Mouse (Mus musculus): ENCODE data around the gene Ubb. TPM values are rescaled to one million over a fixed set of nuclear protein-coding genes. Genes with fewer than 3 reads are reported as not detected.
A peak's percentile ranks its signal among the peaks of the same experiment; 100 is the strongest.

Gene Ubb
- polyA plus RNA-seq, 1 experiment: 2,384 TPM

- TF ChIP-seq POLR2A (IDR thresholded peaks at IDR 0.05; ENCODE audit: control insufficient read depth, extremely low read depth, insufficient read depth, low read length, poor library complexity): no peak
- no peak for TF ChIP-seq CTCF (IDR thresholded peaks at IDR 0.05; ENCODE audit: borderline replicate concordance, control insufficient read depth, extremely low read depth, insufficient read depth, low read length, poor library complexity)
- 97% methylated on average over 10 of the region's 10 CpGs for WGBS
Observed at GRCm38 (mm10) chr11:62589391-62589790, 38.4 kb downstream of the Ubb start.

GRCm38 (mm10) chr11:62591026-62591425, 40.1 kb downstream of the Ubb start:
- H3K4me1 ChIP-seq (replicated peaks; ENCODE audit: control insufficient read depth, insufficient read depth, low read length): no peaks in the 10 kb centered on the region
- H3K36me3 ChIP-seq (ENCODE audit: control insufficient read depth, insufficient read depth, low read length): peaks cover 68% of the 10 kb centered on the region
- TF ChIP-seq CTCF (IDR thresholded peaks at IDR 0.05; ENCODE audit: borderline replicate concordance, control insufficient read depth, extremely low read depth, insufficient read depth, low read length, poor library complexity) (no peak), POLR2A (IDR thresholded peaks at IDR 0.05; ENCODE audit: control insufficient read depth, extremely low read depth, insufficient read depth, low read length, poor library complexity) (no peak)
- H3K27ac ChIP-seq (ENCODE audit: control insufficient read depth, insufficient read depth, low read length): no peak overlapping the region
- H3K27me3 ChIP-seq (ENCODE audit: control insufficient read depth, insufficient read depth, low read length): no peaks in the 10 kb centered on the region
- WGBS: 99% methylated on average over 2 of the region's 2 CpGs
- H3K4me3 ChIP-seq (ENCODE audit: control insufficient read depth, insufficient read depth, low read length): no peak overlapping the region
- DNase-seq: no peak

More at GRCm38 (mm10) chr11:62589391-62589790, 38.4 kb downstream of the Ubb start:
- H3K4me3 ChIP-seq (ENCODE audit: control insufficient read depth, insufficient read depth, low read length): no peak overlapping the region
- no peaks in the 10 kb centered on the region for H3K27me3 ChIP-seq (ENCODE audit: control insufficient read depth, insufficient read depth, low read length)
- DNase-seq: no peak
- peaks cover 78% of the 10 kb centered on the region for H3K36me3 ChIP-seq (ENCODE audit: control insufficient read depth, insufficient read depth, low read length)
- H3K27ac ChIP-seq (ENCODE audit: control insufficient read depth, insufficient read depth, low read length): no peak overlapping the region
- no peaks in the 10 kb centered on the region for H3K4me1 ChIP-seq (replicated peaks; ENCODE audit: control insufficient read depth, insufficient read depth, low read length)

GRCm38 (mm10) chr11:62591904-62592575, 41.1 kb downstream of the Ubb start:
- DNase-seq: no peak
- 93% methylated on average over 8 of the region's 8 CpGs for WGBS
- Histone ChIP-seq H3K4me1 (replicated peaks; ENCODE audit: control insufficient read depth, insufficient read depth, low read length) (no peaks in the 10 kb centered on the region), H3K36me3 (ENCODE audit: control insufficient read depth, insufficient read depth, low read length) (peaks cover 60% of the 10 kb centered on the region), H3K27me3 (ENCODE audit: control insufficient read depth, insufficient read depth, low read length) (no peaks in the 10 kb centered on the region), H3K27ac (ENCODE audit: control insufficient read depth, insufficient read depth, low read length) (no peak overlapping the region), H3K4me3 (ENCODE audit: control insufficient read depth, insufficient read depth, low read length) (no peak overlapping the region)
- TF ChIP-seq POLR2A (IDR thresholded peaks at IDR 0.05; ENCODE audit: control insufficient read depth, extremely low read depth, insufficient read depth, low read length, poor library complexity): no peak
- TF ChIP-seq CTCF (IDR thresholded peaks at IDR 0.05; ENCODE audit: borderline replicate concordance, control insufficient read depth, extremely low read depth, insufficient read depth, low read length, poor library complexity): no peak

- Histone ChIP-seq H3K4me3 (ENCODE audit: control insufficient read depth, insufficient read depth, low read length) (no peak overlapping the region), H3K36me3 (ENCODE audit: control insufficient read depth, insufficient read depth, low read length) (peaks cover 13% of the 10 kb centered on the region), H3K4me1 (replicated peaks; ENCODE audit: control insufficient read depth, insufficient read depth, low read length) (peaks cover 11% of the 10 kb centered on the region), H3K27me3 (ENCODE audit: control insufficient read depth, insufficient read depth, low read length) (no peaks in the 10 kb centered on the region), H3K27ac (ENCODE audit: control insufficient read depth, insufficient read depth, low read length) (no peak overlapping the region)
- no peak for DNase-seq
- WGBS: 87% methylated on average over 4 of the region's 4 CpGs
- TF ChIP-seq POLR2A (IDR thresholded peaks at IDR 0.05; ENCODE audit: control insufficient read depth, extremely low read depth, insufficient read depth, low read length, poor library complexity) (no peak), CTCF (IDR thresholded peaks at IDR 0.05; ENCODE audit: borderline replicate concordance, control insufficient read depth, extremely low read depth, insufficient read depth, low read length, poor library complexity) (no peak)
Observed at GRCm38 (mm10) chr11:62598571-62598970, 47.6 kb downstream of the Ubb start.

GRCm38 (mm10) chr11:62601732-62602618, 51.0 kb downstream of the Ubb start:
- Histone ChIP-seq H3K4me1 (replicated peaks; ENCODE audit: control insufficient read depth, insufficient read depth, low read length) (peaks cover 13% of the 10 kb centered on the region), H3K27ac (ENCODE audit: control insufficient read depth, insufficient read depth, low read length) (no peak overlapping the region)
- 17% methylated on average over 17 of the region's 17 CpGs for WGBS

More at GRCm38 (mm10) chr11:62601732-62602618, 51.0 kb downstream of the Ubb start:
- peak overlapping the region; percentile 18 for H3K4me3 ChIP-seq (ENCODE audit: control insufficient read depth, insufficient read depth, low read length)
- TF ChIP-seq CTCF (IDR thresholded peaks at IDR 0.05; ENCODE audit: borderline replicate concordance, control insufficient read depth, extremely low read depth, insufficient read depth, low read length, poor library complexity): no peak
- TF ChIP-seq POLR2A (IDR thresholded peaks at IDR 0.05; ENCODE audit: control insufficient read depth, extremely low read depth, insufficient read depth, low read length, poor library complexity): no peak
- no peak for DNase-seq
- peaks cover 34% of the 10 kb centered on the region for H3K36me3 ChIP-seq (ENCODE audit: control insufficient read depth, insufficient read depth, low read length)
- no peaks in the 10 kb centered on the region for H3K27me3 ChIP-seq (ENCODE audit: control insufficient read depth, insufficient read depth, low read length)

Other genes with a start within 250 kb of the Ubb start
- gene Pigl, start 92.7 kb upstream of the Ubb start, polyA plus RNA-seq (2012; rRNA removed): 8.4 and 10.5 TPM in 2 replicates
- 214 and 251 TPM in 2 replicates for gene Ncor1, start 92.6 kb upstream of the Ubb start, polyA plus RNA-seq (2012; rRNA removed)
- gene Cenpv, start 11.9 kb upstream of the Ubb start, polyA plus RNA-seq (2012; rRNA removed): 12.9 and 13.7 TPM in 2 replicates
- gene Trpv2, start 23.3 kb downstream of the Ubb start, polyA plus RNA-seq (2012; rRNA removed): 95.4 and 96.0 TPM in 2 replicates
- 6.0 and 6.9 TPM in 2 replicates for gene Lrrc75a, start 97.4 kb downstream of the Ubb start, polyA plus RNA-seq (2012; rRNA removed)
- 43.0 and 47.5 TPM in 2 replicates for gene Mmgt2, start 97.5 kb downstream of the Ubb start, polyA plus RNA-seq (2012; rRNA removed)
- gene Zfp287, start 180.7 kb downstream of the Ubb start, polyA plus RNA-seq (2012; rRNA removed): 1.9 and 2.0 TPM in 2 replicates
- not detected in 2 replicates for gene Gm10428, start 201.9 kb downstream of the Ubb start, polyA plus RNA-seq (2012; rRNA removed)
- gene Zfp286, start 238.3 kb downstream of the Ubb start, polyA plus RNA-seq (2012; rRNA removed): 4.8 and 5.0 TPM in 2 replicates